Comparison of ENCODE assay signal across 27 mouse cellular contexts in genomic region chr7:106612723-106613122, GRCm38 (mm10).
"Had no signal": no experiment of that assay in that cellular context is flagged by ENCODE, and none has a peak within 500 bp of the region (broad histone marks: within the 10 kb centered on the region; RNA-seq: fewer than 3 reads in every experiment).

No protein-coding gene starts in this region.

- H3K36me3 ChIP-seq: heart, embryonic 13.5 days; heart, embryonic 15.5 days; hindbrain, embryonic 12.5 days; intestine, embryonic 15.5 days; limb, embryonic 10.5 days; limb, embryonic 12.5 days; liver, embryonic 12.5 days had no signal

- H3K9ac ChIP-seq: heart, embryonic 13.5 days; heart, embryonic 15.5 days; hindbrain, embryonic 12.5 days; hindbrain, embryonic 14.5 days; intestine, embryonic 15.5 days; limb, embryonic 12.5 days; liver, embryonic 12.5 days had no signal

- H3K4me1 ChIP-seq: heart, embryonic 13.5 days; heart, embryonic 15.5 days; hindbrain, embryonic 12.5 days; intestine, embryonic 15.5 days; limb, embryonic 10.5 days; limb, embryonic 12.5 days; liver, embryonic 12.5 days had no signal

- H3K27me3 ChIP-seq: heart, embryonic 13.5 days; heart, embryonic 15.5 days; hindbrain, embryonic 12.5 days; intestine, embryonic 15.5 days; limb, embryonic 12.5 days; liver, embryonic 12.5 days had no signal

- H3K4me2 ChIP-seq: heart, embryonic 11.5 days; heart, embryonic 13.5 days; heart, embryonic 15.5 days; hindbrain, embryonic 12.5 days; hindbrain, embryonic 14.5 days; intestine, embryonic 15.5 days; limb, embryonic 12.5 days; liver, embryonic 12.5 days had no signal

- ATAC-seq: hindbrain, embryonic 16.5 days; inflammation-experienced regulatory T-cells, adult 6 months; intestine, embryonic 15.5 days; intestine, postnatal 0 days; liver, embryonic 12.5 days had no signal

- H3K27ac ChIP-seq: gastrocnemius, adult 2 months; heart, adult 2 months; heart, embryonic 13.5 days; heart, embryonic 15.5 days; hindbrain, embryonic 12.5 days; hindbrain, embryonic 14.5 days; intestine, embryonic 15.5 days; layer of hippocampus, adult 2 months; left cerebral cortex, adult 2 months; limb, embryonic 10.5 days; limb, embryonic 12.5 days; liver, embryonic 12.5 days had no signal

- DNase-seq: gastrocnemius, adult 2 months; gastrocnemius, postnatal 10 days; gastrocnemius, postnatal 25 days; heart, adult 11 months; heart, adult 2 months; heart, postnatal 14 days; heart, postnatal 36 days; kidney, adult 18-20 months; kidney, adult 9 months; kidney, postnatal 10 days; kidney, postnatal 25 days; kidney, postnatal 4 days; liver had no signal

- H3K4me3 ChIP-seq: gastrocnemius, adult 2 months; heart, adult 2 months; heart, embryonic 13.5 days; heart, embryonic 15.5 days; hindbrain, embryonic 12.5 days; intestine, embryonic 15.5 days; layer of hippocampus, adult 2 months; left cerebral cortex, adult 2 months; limb, embryonic 10.5 days; limb, embryonic 12.5 days; liver, embryonic 12.5 days had no signal

- H3K9me3 ChIP-seq: heart, embryonic 13.5 days; heart, embryonic 15.5 days; hindbrain, embryonic 12.5 days; intestine, embryonic 15.5 days; limb, embryonic 10.5 days; limb, embryonic 12.5 days; liver, embryonic 12.5 days had no signal
